Mouse (Mus musculus) frontal cortex, postnatal 36 days (tissue): ENCODE measurements around the gene Rad9b.

Experiments
- DNase-seq, 2 experiments: peaks; one replicate each; pipeline ENCODE4 v3.0.0; 2022; ENCODE audit warnings: low spot score in 2 of 2

The Rad9b gene

DNA sequence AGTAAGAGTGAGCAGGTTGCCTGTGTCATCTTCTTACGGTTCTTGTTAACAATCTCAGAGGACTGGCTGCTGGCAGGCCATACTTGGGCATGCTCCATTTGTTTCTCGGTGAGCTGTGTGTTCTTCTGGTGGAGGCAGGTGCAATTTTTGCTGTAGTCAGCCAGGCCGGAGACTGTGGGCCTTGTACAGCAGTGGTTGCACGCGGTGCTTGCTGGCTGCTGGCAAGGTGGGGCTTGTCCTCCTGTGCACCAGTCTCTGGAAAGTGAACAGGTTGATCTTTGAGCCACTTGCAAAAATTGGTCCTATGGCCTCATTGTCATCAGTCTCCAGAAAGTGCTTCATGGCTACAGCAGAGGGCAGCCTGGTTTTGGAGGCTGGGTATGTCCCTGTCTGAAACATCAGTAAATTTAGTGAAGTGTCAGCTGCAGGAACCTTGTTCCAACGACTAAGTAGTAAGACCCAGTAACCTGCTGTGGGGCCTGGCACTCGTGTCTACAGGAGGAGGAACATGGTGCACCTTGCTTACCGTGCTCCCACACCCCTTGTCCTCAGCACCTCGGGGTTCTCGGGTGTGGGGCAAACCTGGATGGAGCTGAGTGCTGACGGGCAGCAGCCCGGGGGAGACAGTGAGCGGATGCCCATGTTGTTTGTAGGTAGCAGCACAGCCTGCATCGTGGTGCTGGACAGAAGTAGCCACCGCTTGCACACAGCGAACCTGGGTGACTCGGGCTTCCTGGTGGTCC, 40.9 kb downstream of the Rad9b start:
- no peak for DNase-seq

DNA sequence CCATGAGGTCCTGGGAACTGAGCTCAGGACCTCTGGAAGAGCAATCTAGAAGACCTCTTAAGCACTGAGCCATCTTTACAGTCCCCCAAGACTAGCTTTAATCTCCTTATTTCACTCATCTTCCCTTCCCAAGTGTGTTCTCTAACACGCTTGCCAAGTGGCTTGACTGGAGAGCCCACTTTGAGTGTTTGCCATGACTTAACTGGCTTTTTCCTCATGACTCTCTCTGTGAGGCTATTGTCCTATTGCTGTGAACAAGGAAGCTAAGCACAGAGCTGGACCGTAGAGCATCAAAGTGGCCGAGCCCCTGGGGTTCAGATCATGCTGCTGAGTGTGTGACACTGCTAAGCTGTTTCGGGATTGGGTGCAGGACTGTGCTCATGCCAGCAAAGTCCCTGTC, 41.7 kb downstream of the Rad9b start:
- no peak for DNase-seq

DNA sequence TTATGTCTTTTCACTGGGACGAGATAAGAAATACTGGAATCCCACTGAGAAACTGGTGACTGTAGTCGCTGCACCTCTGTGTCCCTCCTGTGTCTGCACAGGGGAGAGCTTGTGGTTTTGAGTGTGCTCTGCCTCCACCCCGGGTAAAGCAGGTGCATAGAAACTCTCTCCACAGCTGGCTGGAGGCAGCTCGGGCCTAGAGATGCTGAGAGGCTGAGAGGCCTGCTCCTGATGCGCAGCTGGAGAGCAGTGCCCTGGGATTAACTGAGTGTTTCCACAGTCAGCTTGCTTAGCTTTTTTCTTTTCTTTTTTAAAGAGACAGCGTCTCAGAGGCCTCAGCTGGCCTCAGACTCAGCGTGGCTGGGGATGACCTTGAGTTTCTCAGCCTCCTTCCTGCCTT, 42.3 kb downstream of the Rad9b start:
- no peak for DNase-seq

DNA sequence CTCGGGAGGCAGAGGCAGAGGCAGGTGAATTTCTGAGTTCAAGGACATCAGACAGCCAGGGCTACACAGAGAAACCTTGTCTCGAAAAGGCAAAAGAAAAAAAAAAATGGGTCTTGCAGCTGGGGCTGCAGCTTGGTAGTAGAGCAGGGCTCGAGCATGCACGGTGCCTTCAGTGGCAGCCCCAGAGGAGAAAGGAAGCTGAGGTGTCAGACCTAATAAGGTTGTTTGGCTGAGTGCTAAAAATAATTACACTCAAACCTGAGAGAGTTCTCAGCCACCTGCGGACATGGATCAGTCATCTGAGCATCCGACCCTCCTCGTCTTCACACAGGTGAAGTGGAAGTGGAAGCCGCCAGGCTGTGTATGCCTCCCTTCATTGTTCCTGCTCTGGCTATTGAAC, 43.3 kb downstream of the Rad9b start:
- DNase-seq: no peak

DNA sequence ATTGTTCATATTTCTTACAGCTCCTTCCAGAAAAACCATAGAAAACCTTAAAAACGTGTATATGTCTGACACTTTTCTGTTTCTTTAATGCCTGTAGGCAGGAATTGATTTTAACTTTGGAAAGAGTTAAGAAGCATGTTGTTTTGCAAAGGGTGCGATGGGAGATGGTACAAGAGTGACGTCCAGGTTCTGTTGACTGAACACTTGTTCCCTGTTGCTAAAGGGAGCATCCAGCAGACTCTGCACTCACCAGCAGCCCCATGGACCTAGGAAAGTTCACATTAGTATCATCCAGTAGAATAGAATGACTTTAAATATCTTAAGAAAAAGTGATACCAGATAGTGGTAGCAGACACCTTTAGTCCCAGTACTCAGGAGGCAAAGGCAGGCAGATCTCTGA, 47.5 kb downstream of the Rad9b start:
- no peak for DNase-seq

DNA sequence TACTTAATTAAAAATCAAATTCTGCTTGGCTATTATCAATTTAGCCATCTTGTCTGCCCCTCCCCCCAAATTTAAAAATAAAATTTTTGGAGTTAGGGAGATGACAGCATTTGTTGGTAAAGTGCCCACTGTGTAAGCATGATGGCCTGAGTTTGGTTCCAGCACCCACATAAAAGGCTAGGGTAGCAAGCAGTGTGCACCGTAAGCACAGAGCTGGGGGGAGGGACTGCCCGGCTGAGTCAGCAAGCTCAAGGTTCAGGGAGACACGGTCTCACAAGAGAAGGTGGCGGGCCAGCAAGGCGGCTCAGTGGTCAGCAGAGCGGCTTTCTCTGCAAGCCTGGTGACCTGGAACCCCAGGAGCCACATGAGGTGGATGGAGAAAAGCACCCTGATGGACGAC, 48.6 kb downstream of the Rad9b start:
- DNase-seq: no peak

DNA sequence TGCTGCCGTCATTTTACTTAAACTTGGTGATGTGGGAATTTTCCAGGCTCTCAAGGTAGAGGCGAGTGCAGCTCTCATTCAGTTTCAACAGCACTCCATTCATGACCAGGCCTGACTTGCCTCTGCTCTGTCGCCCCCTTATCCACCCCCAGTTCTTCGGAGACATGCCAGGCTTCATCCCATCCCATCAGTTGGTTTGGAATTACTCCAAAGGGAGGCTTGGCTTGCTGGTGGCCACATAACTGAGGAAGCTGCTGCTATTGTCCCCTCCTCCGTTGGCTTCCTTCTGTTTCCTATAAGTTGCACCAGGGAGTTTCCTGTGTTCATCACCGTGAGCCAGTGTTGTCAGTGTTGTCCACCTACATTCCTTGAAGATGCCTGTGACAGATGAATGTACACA, 49.5 kb downstream of the Rad9b start:
- DNase-seq: no peak

DNA sequence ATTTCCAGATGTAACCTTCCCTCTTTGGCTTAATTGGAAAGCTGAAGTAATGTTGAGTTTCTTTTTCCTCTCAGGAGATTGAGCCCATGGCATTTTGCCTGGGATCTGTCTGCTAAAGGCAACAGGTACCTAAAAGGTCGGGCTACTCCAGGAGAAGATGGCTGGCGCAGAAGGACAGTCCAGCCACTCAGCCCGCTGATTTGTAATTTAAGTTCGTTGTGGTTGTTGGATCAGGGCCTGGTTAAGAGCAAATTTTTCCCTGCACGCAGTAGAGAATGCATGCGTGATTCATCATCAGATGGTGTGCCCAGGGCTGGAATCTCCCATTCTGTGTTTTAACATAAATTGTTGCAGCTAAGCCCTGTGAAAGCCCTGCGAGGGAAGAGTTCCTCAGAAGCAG, 50.1 kb downstream of the Rad9b start:
- DNase-seq: no peak

DNA sequence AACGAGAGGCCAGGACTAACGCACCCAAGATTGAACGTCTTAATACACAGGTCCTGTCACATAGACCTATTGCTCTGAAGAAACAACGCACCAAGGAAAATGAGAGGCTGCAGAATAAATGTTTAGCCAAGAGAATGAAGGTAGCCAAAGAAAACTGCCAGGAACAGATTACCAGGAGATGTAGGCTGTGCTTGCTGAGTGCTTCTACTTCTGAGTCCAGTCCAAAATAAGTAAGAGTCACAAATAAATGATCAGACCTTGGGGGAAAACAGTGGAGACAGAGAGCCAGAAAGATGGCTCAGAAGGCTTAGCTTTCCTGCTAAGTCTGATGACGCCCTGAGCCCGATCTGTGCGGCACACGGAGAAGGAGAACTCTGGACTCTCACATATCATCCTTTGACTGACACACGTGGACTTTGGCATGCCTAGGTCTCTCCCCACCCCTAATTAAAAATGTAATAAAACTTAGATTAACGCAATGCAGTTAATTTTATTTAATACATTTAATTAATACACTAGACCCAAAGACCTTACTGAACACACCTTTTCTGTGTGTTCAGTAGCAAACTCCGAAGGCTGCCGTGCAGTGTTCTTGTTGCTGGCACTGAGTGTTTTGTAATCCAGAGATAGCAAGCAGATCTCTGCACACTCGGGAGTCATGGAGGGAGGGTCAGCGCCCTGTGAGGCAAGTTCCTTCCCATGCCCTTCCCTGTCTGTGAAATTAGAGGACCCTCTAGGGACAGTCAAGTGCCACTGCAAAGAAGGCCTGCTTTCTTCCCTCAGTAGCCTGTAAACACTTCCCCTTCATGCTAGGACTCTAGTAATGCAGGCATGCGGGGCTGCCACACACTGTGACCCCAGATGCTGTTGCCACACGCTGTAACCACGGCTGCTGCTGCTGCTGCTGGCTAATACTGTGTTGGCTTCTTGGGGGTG, 51.0 kb downstream of the Rad9b start:
- no peak for DNase-seq

DNA sequence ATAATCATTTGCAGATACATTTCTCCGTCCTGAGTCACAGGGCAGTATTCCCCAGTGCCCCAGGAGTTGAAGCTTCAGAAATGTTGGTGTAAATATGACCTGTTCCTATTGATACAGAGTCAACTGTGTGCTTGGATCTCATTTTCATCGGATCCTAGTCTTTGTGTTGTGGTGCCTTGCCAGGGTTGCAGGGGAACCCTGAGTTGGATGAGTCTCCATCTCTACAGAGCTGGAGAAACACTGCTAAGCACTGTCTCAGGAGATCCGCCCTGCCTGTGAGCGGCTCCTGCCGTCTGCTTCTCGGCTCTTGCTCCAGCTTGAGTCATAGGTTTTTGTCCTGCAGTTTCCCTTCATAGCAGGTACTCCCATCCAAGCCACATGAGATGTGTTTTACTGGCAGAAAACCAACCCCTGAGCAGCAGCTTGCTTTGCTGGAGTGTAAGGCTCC, 53.9 kb downstream of the Rad9b start:
- no peak for DNase-seq

DNA sequence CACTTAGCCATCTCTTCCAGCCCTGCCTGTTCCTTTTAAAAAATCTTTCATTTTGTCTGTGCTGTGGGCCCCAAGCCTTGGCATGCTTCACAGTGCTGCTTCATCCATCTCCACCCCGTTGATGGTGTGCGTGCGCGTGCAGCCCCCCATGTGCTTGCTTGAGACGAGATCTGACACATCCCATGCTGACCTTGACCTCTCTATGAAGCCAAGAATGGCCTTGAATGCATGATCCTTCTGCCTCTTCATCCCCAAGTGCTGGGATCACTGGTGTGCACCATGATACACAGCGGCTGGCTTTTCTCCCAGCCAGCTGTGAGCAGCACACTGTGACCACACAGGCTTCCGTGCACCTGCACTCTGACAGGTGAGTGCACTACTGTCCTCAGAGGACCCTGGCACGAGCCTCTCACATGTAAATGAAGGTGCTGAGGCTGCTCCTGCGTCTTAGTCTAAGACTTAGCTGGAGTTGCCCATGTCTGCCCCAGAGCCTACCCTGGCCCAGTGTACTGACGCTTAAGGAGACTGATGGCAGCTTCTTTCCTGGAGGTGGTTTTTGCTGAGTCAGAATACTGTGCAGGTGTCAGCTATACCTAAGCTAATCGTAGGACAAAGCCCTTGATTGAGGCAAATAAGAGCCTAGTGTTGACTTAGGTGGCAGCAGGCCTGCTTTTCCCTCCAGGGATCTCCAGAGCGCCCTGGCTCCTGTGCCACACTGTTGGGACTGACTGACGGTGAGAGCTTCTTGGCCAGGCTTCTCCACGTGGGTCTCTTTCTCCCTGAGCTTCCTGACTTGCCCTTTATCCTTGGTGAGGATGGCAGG, 58.7 kb downstream of the Rad9b start:
- DNase-seq: no peak

DNA sequence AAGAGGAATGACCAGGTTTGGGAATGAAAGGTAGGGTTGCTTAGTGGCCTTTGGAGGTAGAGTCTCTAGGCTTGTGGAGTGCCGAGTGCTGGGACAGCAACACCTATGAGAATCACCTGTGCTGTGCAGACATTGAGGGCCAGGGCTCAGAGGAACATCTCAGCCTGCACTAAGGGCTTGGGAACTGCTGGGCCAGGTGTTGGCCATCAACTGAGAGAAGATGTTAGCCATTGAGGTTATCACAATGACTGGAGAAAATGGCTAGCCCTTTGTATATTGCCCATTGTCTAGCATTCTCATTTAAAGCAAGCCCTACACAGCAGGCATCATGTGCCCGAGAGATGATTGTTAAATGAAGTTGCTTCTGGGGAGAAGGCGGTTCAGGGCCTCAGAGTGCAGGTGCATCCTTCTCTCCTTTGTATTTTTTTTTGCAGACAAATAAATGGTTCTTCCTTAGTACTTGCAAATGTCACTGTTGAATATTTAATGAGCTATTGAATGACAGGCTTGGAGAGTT, 59.8 kb downstream of the Rad9b start:
- DNase-seq: no peak

DNA sequence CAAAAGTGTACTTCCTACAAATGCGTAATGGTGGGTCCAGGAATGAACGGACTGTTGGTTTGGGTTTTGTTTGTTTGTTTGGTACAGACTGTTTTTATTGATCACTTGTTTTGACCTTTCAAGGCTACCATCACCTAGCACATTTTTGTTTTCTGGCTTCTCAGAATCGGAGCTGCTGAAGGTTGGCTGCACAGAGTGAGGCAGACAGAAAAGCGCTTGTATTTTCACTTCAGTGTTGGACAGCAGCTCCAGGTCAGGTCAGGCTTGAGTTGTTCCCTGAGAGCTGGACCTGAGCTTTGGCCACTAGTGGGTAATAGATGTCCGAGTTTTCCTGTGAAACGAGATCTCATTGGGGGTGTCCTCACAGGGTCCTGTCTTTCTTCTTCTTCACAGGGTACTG, 60.9 kb downstream of the Rad9b start:
- DNase-seq: no peak

DNA sequence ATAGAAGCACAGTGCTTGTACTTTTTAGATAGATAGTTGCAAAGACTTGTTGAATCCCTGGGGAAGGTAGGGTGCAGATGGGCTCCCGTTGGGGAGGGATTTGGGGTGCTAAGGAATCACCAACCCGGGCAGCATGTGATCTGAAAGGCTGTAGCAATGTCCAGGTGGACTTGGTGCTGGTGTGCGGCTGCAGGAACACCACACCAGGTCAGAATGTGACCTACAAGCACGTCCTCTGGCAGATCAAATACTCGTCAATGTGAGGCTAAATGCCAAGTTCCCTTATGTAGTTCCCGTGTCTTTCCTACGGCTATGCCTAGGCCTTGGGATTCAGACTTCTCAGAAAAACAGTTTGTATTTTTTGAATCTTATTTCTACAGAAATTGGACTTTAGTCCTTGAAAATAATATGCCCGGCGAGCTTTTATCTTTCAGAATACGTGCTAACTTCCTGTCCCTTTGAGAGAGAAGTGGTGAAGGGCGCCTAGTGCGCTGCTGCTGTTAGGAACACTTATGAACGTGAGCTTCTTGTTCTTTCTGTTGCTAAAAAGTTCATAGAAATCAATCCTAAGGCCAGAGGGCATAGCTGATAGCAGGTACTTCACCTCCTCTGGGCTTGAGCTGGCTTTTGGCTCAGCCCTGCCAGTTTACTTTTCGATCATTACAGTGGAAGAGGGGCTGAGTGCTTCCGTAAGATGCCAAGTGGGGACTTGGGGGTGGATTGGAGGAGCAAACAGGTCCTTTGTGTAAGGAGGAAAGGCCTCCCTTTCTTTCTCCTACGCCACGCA, 62.3 kb downstream of the Rad9b start:
- no peak for DNase-seq

DNA sequence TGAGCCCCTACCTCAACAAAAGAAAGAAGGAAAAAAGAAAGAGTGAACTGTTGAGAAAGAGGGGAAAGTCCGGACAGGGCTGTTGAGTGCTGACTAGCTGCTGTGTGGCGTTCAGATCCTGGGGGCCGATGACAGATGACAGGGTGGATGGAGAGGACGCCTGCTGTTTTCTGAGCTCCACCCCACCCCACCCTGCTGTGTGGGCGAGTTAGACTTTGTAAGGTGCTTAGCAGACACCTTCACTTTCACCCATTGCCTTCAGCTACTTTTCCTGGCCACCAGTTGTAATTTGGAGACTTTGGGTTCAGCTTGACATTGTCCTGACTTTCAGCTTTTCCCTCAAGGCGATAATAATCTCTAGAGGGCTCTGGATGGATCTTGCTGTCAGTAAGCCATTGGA, 62.9 kb downstream of the Rad9b start:
- no peak for DNase-seq

DNA sequence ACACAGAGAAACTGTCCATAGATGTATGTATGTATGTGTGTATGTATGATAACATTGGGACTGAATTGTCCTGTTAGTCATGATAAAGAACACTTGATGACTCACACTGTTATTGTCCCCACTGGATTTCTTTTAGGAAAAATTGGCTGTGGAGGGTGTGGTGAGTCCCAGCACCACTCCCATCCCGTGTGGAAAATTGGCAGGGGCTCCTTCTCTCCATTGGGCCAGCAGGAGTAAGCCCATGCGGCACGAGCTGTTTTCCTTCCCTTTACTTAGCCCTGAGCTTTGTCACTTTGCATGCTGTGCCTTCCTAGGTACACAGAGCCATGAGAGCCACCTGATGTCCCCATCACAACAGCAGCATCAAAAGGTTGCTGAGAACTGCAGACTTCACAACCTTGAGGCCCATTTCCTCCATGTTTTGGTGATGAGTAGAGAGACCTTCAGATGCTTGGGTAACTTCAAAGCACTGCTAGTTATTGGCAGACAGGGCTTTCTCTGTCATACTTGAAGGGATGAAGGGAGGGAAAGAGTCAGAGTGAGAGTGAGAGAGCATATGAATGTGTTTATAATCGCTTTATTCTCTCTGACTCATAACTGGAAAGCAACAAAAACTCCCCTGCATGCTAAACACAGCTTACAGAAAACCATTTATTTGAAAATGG, 65.8 kb downstream of the Rad9b start:
- no peak for DNase-seq

DNA sequence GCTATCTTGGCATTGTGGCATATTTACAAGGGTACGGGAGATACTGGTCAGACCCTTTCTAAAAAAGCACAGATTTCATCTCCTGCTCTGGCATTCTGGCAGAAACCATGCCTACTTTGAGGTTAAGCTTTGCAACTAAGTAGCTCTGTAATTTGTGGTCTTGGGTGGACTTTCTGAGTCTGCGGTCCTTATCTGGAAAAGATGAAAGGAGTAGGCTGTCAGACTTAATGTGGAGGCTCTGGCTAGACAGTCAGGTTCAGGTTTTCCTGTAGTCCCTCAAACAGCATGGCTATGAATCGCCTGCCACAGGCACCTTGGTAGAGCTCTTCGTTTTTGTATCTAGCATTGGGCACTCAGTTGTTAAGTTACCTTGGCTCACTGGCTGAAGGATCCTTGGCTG, 67.0 kb downstream of the Rad9b start:
- DNase-seq: no peak

DNA sequence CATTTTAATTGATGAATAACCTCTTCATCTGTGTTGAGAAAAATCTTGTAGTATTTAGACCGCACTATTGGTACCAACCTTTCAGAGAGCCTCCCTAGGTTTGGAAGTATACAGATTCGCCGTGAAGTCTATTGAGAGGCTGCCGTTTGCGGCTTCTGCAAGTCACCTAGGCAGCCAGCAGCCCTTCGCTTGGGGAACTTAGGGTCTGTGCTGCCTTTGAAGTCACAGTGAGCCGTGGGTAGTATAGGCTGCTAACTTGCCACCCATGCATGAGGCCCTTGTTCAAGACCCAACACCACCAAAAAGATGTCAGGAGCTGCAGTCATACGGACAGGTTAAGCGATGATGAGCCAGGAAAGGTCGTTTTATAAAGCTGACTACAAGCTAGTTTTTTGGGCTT, 67.8 kb downstream of the Rad9b start:
- DNase-seq: no peak

DNA sequence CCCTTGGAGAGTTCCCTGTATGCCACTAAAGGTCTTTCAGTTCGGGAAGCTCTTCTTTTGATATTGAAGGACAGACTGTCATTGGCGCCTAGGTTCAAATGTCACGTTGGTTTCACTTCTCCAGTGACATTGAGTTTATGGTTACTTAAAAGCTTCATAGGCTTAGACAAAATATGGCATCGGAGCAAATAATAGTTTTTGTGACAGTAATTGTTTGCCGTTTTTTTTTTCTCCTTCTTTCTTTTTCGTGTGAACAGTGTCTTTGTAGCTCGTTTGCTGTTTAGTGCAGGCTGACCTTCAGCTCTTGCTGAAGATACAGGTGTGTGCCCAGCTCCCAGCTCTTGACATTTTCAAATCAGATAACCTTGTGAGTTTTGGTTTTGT, 68.3 kb downstream of the Rad9b start:
- no peak for DNase-seq

DNA sequence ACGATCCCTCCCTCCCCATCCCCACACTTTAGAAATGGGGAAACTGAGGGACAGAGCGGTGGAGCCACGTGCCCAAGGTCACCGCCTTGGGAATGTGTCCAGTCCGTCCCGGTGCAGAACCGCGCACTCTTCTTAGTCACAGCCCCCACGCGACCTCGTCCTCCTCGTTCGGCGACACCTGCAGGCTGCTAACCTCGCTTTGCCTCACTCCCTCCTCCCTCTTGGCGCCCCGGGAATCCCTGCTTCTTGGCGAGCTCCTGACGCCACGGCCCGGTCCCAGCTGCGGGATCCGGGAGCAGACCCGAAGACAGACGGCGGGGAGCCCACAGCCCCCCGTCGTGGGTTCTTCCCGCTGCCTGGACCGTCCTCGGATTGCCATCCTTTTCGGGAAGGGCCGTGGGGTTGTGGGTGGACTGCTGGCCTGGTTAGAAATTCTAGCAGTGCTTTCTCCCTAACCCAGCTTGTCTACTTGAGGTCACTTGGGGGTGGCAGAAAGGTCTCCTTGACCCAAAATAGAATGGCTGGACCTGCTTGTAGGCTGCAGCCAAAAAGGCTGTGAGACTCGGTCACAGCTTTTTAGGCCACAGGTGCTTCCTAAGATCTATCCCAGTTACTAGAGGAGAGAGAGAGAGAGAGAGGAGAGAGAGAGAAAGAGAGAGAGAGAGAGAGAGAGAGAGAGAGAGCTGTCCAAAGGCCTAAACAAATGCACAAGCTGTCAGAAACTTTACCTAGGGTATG, 68.8 kb downstream of the Rad9b start:
- peak; percentile 39 to 45 for DNase-seq
